Mouse (Mus musculus) liver, embryonic 18 days (tissue): ENCODE data around the gene Cxcl5. TPM values are rescaled to one million over a fixed set of nuclear protein-coding genes. Genes with fewer than 3 reads are reported as not detected.

Source experiments
- polyA plus RNA-seq: library from polyadenylated mRNA; depleted of rRNA; stranded (reverse); fragments of >200 nt; gene quantifications from 2 replicates; pipeline ENCODE4 v1.2.3, GENCODE M21; 2012; rRNA removed

Cxcl5 gene
- 0.44 and 0.48 TPM in 2 replicates for polyA plus RNA-seq

DNA sequence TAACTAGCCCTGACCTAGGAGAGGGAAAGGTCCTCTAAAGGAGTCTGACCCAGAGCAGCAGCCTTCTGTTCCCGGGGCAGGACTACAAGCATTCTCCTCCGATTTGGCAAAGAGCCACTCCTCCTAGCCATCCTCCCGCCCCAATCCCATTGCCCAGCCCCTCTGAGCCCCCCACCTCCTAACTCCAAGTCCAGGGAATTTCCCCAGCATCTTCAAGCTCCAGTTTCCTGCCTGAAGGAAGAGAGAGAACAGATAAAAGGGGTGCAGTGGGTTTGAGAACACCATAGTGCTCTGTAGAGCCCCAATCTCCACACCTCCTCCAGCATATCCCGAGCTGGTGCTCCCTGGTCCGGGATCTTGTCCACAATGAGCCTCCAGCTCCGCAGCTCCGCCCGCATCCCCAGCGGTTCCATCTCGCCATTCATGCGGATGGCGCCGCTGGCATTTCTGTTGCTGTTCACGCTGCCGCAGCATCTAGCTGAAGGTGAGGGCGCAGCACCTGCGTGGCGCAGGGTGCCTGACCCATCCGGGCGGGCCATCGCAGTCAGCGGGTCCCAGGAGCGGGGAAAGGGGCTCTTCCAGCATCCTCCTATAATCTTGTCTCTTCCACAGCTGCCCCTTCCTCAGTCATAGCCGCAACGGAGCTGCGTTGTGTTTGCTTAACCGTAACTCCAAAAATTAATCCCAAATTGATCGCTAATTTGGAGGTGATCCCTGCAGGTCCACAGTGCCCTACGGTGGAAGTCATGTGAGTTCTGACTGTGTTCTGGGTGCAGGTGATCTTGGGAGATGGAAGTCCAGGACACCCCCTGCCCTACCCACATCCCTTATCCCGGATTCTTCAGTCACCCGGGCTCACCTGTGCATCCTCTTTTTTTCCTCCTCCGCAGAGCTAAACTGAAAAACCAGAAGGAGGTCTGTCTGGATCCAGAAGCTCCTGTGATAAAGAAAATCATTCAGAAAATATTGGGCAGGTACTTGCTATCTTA, at the start of gene Cxcl5:
Gene Cxcl5, plus strand, starts transcription at position 284 of the 989 bp plus-strand sequence.

GRCm38 (mm10) chr5:90768218-90768617, 9.1 kb downstream of the Cxcl5 start, which contains the start of gene Ppbp:
TSS of gene Ppbp (plus strand) at chr5:90768518.

DNA sequence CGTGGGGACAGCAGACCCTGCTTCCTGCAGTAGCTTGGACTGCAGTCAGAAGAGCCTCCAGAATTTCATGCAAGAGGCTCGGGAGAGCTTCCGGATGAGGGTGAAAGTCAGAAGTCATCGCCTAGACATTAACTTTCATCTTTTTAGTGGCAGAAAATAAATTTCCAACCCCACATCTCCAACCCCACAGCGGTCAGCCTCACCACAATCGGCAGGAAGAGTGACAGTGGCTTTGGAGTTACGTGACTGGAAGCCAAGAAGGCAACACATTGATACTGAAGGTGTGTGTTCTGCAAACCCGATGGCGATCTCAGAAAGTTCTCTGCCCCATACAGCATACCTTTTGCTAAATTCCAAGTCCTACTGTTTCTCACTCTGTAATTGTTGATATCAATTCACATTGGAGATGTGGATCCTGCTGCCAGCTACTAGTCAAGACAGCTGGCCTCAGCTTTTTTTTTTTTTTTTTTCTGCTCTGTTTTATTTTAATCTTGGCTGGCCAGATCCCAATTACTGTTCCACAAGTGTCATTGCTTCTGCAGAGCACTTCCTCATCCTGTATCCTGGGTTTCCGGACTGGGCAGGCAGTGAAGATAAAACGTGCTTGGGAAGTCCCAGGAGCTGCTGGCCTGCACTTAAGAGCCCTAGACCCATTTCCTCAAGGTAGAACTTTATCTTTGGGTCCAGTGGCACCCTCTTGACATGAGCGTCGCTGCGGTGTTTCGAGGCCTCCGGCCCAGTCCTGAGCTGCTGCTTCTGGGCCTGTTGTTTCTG, 12.9 kb downstream of the Cxcl5 start, which contains the start of gene Pf4:
Gene Pf4, plus strand, starts transcription at position 556 of the 774 bp plus-strand sequence.

DNA sequence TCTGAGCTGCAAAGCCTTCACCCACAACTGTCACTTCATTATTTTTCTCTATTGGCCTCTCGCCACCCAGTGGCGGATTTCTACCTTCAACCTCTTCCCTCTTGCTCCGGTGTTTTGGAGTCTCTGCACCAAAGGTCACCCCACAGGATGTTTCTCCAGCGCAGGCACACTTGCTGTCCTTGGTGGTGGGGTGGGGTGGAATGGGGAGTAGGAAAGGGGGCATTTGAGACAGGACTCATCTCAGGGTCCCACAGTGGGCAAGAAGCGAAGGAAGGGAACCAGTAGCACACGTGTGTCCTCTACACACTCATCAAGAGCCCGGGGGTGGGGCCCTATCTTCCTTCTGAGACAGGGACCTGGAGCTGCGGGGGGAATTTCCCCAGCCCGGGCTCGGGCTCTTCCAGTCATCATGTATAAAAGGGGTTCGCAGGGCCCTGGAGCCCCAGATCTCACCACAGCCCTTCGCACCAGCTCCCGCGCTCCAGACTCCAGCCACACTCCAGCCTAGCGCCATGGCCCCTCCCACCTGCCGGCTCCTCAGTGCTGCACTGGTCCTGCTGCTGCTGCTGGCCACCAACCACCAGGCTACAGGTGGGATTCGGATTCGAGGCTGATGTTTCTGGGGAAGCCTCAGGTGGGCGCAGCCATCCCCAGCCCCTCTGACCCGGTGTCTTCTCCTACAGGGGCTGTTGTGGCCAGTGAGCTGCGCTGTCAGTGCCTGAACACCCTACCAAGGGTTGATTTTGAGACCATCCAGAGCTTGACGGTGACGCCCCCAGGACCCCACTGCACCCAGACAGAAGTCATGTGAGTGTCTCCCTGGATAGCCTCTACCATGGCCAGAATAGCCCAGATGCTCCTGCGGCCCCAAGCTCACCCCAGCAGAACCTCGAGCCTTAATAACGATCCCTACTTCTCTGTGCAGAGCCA, 26.8 kb downstream of the Cxcl5 start, which contains the start of gene Cxcl3:
Gene Cxcl3, plus strand, starts transcription at position 445 of the 930 bp plus-strand sequence.

DNA sequence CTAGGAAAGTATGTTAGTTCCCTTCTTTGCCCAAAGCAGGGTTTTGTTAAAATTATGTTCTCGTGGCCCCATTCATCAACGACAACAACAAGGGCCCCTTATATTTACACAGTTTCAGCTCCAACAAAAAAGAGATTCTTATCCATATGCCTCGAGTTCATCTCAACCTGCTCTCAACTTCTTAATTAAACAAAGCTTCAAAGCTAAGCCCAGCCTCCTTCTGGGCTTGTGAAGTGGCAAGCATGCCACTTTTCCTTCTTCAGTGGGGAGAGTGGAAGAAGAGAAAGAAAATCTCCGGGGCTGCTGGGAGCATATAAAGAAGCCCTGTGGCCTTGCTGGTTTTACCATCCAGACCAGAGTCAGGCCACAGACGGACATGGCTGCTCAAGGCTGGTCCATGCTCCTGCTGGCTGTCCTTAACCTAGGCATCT, 35.0 kb downstream of the Cxcl5 start, which contains the start of gene Cxcl15:
Gene Cxcl15, plus strand, starts transcription at position 340 of the 431 bp plus-strand sequence.

Other genes starting within 250 kb of the Cxcl5 start
- gene Afm, start 240.4 kb upstream of the Cxcl5 start, polyA plus RNA-seq: 36.1 and 45.8 TPM in 2 replicates
- 6.7 and 9.2 TPM in 2 replicates for gene 5830473C10Rik, start 198.3 kb upstream of the Cxcl5 start, polyA plus RNA-seq
- 7.1 and 13.1 TPM in 2 replicates for gene Rassf6, start 118.7 kb upstream of the Cxcl5 start, polyA plus RNA-seq
- gene Ppbp, start 9.2 kb downstream of the Cxcl5 start, polyA plus RNA-seq: 134 and 135 TPM in 2 replicates
- gene Pf4, start 13.1 kb downstream of the Cxcl5 start, polyA plus RNA-seq: 243 and 245 TPM in 2 replicates
- not detected in 2 replicates for gene Cxcl3, start 26.7 kb downstream of the Cxcl5 start, polyA plus RNA-seq
- gene Cxcl15, start 35.2 kb downstream of the Cxcl5 start, polyA plus RNA-seq: not detected in 2 replicates
- gene Cxcl1, start 131.9 kb downstream of the Cxcl5 start, polyA plus RNA-seq: 2.3 and 4.3 TPM in 2 replicates
- gene Cxcl2, start 144.5 kb downstream of the Cxcl5 start, polyA plus RNA-seq: 0.25 and 0.27 TPM in 2 replicates
- 5.0 and 5.4 TPM in 2 replicates for gene Mthfd2l, start 171.8 kb downstream of the Cxcl5 start, polyA plus RNA-seq